Mouse (Mus musculus): ENCODE data around the gene Sccpdh.

- TF ChIP-seq GATA1 (IDR thresholded peaks at IDR 0.05; ENCODE audit: borderline replicate concordance, low read length) (no peak), FLI1 (IDR thresholded peaks at IDR 0.05; ENCODE audit: low read length) (no peak)
Observed at GRCm38 (mm10) chr1:179644151-179644550, 23.9 kb upstream of the Sccpdh start.
